Mouse (Mus musculus): ENCODE results near the gene Mat2b.
A peak's percentile ranks its signal among the peaks of the same experiment; 100 is the strongest.
"Not testable (repeated sequence)": the region's sequence is repeated elsewhere in the genome, so short reads cannot be mapped to it uniquely, and the experiment has no call there.

Gene Mat2b

DNA sequence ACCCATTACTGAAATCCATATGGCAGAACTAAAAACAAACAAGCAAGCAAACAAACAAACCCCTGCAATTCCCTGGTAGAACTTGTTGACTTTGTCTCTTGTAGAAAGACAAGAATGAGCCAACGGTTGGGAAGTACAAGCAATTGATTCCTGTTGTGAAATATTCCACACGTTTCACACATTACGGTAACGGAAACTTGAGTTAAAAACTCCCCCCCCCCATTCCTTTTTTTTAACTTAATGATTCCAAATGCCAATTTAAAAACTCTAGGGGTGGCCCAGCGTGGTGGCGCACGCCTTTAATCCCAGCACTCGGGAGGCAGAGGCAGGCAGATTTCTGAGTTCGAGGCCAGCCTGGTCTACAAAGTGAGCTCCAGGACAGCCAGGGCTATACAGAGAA lies at the start of gene Mat2b:
TSS of gene Mat2b (minus strand) at position 101 of the 400 bp plus-strand sequence.
- DNase-seq (ENCODE audit: low spot score), result no peak

DNA sequence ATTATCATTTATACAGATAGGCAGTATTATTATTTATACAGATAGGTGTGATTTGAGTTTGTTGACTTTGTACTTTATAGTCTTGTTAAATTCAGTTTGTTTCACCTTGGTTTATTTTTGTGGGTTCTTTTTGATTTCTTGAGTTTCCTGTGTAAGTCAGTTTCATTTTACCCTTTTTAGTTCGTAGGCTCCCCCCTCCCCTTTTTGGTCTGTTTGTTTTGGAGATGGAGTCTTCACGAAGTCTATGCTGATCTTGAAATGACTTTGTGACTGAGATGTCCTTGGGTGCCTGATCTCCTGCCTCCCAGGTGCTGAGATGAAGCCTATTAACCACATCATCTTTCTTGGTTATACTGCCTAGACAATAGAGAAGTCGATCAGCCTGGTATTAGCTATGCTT lies 49.3 kb upstream of the Mat2b start:
- DNase-seq (ENCODE audit: low spot score), result no peak

DNA sequence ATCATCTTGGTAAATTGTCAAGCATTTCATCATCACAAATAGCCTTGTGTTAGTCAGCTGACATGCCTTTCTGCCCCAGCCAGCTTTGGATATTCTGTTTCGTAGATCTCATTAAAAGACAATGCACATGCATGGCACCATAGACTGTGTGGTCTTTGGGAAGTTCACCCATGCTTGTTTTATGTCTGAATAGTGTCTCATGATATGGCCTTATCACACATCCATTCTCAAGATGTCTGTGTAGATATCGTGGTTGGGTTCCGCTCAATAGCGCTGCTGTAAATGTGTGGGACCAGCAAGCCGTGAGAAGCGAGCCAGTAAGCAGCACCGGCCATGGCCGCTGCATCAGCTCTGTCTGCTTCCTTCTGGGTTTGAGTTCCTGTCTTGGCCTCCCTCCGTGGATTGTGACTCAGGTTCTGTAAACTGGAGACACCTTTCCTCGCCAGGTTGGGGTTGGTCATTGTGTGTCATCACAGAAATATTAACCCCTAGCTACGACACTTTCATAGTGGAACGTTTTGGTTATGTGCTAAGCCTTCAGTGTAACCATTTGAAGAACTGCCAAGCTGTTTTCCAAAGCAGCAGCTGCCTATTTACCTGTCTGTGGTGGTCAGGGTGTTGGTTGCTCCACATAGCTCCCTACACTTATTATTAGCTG lies 46.7 kb upstream of the Mat2b start:
- DNase-seq (ENCODE audit: low spot score), result no peak

DNA sequence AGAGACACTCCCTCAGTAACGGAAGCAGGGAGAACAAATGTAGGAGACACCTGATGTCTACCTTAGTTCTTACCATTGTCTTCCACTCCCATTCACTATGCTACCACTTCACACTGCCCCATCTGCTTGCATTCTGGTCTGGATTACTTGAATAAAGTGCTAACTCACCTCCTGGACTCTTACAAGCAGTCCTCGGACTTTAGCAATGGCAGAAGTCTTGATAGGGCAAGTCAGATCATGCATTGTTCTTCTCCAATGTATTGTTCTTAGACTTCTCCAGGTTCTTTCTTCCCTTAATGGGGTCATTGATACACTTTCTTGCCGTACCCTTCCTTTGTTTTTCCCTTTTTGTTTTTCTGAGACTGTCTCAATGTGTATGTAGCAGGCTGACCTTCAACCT lies 42.4 kb upstream of the Mat2b start:
- DNase-seq (ENCODE audit: low spot score), result no peak

DNA sequence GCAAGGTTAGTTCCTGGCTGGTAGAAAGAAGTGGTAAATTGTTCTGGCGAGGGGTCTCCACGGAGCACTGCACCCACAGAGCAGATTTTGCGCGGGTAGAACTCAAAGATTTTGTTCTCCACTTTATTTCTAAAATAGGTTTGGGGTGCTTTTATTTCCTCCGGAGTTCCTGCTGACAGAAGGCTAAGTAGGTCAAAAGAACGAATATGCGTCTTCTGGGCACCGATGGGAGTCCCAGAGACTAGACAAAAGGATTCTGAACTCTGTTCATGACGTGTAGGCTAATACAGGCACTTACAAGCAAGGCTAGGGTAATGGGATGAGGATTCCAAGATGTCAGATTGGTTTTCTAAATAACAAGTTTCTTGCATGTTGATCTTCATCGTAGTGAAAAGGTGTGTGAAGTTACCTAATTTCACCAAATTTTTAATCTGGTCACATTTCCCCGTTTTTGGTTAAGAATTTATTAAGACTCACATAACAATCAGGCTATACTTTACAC lies 39.3 kb upstream of the Mat2b start:
- peak; percentile 43 for DNase-seq (ENCODE audit: low spot score)

DNA sequence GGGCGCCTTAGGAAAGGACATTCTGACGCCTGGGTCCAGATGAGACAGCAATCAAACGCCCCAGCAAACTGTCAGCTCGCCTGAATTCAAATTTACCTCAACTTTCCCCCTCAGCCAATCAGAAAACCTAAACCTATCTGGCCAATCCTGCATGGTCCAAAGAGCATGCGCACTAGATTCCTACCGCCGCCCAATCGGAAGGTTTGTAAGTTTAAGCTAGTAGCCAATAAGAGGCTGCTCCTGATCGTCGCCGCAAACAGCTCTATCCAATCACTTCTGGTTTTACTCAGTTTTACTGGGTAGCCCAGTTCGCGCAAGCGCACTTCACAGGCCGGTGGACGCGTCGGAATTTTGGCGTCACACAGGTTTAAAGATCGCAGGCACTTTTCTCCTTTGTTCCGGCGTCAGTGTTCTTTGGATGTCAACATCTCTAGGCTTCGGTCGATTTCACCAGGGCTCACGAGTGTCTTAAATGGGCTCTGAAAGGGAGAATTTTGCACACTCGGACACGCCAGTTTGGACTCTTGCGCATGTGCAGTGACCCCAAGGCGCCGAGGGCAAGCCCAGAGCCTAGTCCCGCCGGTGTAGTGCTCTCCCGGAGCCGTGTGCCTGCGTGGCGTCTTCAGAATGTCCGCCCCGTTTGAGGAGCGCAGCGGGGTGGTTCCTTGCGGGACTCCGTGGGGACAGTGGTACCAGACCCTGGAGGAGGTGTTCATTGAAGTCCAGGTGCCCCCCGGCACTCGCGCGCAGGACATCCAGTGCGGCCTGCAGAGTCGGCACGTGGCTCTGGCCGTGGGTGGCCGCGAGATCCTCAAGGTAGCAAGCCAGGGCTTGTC lies 38.6 kb upstream of the Mat2b start, which contains the start of the genes Hmmr and Nudcd2:
TSS of gene Hmmr (minus strand) at position 84 of the 836 bp plus-strand sequence.
TSS of gene Nudcd2 (plus strand) at position 329 of the 836 bp plus-strand sequence.
- DNase-seq (ENCODE audit: low spot score), result peak; percentile 98

DNA sequence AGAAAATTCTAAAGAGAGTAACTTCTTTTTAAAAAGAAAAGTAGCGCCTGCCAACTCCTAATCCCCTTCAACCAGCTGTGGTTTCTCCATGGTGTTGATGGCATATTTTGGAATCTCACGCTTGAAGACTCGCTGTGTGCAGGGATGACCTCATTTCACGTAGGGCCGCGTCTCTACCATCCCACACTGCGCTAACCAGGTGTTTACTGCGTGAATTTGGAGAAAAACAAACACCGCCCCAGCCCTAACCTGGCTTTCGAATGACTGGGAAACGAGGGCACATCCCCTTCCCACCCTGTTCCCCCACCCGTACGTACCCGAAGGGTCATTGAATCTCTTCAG lies 38.0 kb upstream of the Mat2b start:
- no peak for DNase-seq (ENCODE audit: low spot score)

DNA sequence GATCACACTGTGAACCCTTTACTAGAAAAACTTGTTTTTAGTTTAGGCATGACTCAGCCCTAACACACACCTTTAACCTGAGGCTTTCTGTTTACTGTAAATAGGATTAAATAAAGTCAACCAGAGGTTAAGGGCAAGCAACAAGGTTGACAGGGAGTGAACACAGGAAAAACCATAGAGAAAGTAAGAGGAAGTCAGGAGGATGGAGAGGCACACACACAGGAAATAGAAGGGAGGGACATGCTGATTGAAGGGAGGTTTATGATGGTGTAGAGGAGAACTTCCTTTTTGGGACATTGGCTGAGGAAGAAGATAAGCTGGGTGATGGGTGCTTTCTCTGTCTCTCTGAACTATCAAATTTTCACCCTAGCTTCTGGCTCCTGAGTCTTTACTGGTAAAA lies 23.3 kb upstream of the Mat2b start:
- no peak for DNase-seq (ENCODE audit: low spot score)

DNA sequence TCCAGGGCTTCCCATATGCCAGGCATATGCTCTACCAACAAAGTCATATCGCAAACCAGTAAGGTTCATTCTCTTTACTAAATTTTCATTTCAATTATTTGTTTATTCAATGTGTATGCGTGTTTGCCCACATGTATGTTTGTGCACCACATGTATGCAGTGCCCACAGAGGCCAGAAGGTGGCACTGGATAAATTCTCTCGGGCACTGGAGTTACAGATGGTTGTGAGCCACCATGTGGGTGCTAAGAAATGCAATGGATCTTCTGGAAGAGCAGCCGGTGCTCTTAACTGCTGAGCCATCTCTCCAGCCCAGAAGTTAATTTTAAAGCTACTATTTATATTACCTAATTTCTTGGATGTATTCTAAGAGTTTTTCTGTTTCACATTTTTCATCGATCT lies 20.5 kb upstream of the Mat2b start:
- DNase-seq (ENCODE audit: low spot score), result no peak

DNA sequence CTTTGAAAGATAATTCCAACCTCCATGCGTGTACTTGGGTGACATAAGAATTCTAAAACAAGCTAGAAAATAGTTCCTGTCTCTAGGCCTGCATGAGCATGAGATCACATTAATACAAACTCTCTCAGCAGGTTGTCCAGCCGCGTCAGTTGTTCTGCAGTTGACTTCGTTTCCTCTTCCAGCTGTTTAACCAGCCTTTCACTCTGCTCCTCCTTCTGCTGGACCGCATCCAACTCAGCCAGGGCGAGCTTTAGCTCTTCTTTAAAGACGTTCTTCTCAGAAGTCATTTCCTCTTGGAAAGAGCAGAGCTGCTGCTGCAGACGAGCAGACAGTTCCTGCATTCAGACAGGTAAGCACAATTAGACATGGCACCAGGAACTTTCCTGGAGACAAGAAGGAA lies 18.9 kb upstream of the Mat2b start:
- no peak for DNase-seq (ENCODE audit: low spot score)

DNA sequence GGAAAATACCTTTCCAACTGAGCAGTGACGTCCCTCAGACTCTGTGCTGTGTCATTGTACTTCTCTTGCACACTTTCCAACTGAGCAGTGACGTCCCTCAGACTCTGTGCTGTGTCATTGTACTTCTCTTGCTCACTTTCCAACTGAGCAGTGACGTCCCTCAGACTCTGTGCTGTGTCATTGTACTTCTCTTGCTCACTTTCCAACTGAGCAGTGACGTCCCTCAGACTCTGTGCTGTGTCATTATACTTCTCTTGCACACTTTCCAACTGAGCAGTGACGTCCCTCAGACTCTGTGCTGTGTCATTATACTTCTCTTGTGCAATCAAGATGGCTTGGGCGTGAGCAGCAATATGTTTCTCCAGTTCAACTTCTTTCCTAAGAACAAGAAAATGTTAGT lies 14.9 kb upstream of the Mat2b start:
- DNase-seq (ENCODE audit: low spot score), result not testable (repeated sequence)

DNA sequence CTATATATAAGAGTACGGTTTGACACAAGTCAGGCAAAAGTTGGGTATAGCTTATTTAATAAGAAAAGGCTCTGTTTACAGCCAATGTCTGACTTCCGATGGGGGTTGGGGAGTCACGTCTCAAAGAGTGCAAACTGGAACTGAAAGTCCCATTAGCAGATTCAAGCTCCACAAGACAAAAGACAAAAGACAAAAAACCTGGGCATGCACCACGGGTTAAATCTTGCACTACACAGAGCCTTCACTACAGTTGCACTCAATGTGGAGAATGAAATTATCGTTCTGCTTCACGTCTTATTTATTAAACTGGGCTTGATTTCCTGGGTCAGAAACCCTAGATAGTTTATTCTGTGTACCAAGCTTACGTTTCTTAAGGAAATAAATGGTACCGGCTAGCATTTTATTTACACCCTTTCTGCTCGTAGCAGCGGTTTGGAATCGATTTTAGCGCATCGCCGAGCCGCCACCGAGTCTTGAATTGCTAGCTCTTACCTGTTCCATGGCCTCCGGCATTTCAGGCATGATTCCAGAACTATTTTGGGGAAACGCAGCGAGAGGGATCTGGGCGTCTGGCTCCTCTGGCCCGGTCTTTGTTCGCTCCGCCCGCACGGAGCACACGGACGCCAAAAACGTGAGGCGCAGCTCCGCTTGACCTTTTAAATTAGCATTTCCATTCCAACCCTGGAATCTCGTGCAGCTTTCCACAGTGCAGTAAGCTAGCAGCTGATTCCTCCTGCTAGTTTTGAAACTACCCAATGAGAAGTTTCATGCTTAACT lies 504 bp downstream of the Mat2b start:
- DNase-seq (ENCODE audit: low spot score), result peak; percentile 88

DNA sequence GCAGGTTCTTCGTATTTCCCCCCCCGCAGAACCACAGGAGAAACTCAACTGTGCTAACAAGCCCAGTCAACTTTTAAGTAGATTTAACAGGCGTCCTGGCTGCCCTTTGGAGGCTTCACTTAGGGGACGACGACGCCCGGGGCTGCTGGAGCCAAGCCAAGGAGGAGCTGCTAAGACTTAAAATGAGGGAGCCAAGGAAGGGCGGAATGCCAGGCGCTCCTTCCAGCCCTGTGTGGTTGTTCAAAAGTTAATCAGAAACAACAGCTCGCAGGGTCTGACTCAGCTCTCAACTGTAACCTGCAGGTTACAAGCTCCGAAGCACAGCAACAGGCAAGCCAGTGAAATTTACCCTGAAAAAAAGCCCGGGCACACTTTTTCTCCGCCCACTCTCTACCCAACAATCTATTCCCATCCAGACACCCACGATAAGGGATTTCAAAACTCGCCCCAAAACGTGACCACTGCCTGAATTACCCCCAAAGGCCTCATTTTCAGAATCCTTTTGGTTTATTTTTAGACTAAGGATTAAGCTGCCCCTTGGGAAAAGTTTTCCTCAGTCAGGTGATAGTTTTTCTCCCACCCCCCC lies 1.5 kb downstream of the Mat2b start:
- peak; percentile 76 for DNase-seq (ENCODE audit: low spot score)

DNA sequence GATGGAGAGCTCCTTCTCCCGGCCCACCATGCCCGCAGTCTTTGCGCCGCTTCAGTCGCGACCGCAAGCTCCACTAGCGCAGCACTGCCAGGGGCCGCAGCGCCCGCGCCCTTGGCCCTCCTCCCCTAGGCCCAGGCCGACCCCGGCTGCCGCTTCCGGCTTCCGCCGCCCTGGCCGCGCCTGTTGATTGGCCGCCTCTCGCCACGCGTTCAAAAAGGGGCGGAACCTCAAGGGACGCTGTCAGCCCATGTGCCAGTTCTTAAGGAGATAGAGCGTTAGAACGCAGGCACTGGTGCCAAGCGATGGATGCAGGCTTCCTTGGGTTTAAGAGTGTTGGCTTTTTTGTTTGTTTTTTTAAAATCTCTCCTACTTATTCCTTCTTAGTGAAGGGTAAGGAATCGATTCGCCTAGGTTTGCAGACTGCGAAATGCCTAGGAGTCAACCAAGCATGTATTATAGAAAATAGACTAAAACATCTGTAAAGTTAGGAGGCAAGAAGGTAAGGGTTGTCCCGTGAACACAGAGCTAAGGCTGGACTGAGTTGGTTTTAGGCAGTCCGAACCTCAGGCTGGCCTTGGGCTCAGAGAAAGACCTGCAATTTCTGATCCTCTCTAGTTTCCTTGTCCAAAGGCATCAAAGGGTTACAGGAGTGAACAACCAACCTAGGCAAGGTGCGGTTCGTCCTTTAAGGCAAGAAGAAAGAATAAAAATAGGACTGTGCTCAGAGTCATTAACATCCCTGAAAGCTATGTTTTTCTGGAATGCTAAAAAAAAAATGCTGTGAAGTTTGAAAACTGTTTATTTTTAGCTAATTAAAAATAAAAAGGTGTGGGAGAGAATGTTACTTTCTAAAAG lies 2.3 kb downstream of the Mat2b start:
- peak; percentile 96 for DNase-seq (ENCODE audit: low spot score)

DNA sequence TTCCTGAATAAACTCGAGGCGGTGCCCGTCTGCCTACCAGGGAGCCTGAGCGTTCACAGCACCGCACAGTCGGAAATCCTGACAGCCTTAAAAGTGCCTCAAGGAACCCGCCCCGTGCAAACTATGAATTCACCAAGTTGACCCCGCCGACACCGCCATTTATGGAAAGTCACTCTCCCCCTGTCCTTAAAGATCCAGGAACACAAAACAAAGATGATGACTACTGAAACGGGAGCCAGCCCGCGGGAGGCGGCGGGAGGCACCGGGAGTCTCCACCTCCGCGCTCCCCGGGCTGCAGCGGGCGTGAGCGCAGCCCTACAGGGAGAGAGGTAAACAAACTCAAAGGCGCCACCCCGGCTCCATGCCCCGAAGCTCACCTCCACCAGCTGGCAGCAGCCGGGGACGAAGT lies 2.9 kb downstream of the Mat2b start:
- DNase-seq (ENCODE audit: low spot score), result peak; percentile 55

DNA sequence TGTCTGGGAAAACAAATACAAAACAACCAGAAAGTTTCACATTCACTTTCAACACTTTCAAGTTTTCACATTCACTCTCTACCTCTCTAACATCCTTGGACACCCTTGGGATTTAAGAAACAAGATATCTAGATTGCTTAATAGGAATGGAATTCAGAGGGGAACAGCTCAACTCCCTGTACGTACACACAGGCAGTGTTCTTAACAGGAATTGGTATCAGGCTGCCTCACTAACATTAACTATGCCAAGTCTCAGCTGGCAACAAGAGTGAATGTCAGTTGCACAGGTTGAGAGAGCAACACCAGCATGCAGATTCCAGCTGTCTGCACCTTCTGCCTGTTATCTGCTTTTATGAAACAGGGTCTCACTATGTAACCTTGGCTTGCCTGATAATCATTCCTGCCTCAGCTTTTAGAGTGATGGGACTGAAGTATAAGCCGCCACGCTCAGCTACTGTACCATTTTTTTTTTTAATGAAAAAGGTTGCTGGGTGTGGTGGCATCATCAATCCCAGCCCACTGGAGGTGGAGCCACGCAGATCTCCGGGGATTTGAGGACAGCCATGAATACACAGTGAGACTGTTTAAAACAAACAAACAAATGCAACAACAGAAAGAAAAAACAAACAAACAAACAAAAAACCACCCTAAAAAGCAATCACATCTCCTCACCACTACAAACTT lies 4.4 kb downstream of the Mat2b start:
- no peak for DNase-seq (ENCODE audit: low spot score)

DNA sequence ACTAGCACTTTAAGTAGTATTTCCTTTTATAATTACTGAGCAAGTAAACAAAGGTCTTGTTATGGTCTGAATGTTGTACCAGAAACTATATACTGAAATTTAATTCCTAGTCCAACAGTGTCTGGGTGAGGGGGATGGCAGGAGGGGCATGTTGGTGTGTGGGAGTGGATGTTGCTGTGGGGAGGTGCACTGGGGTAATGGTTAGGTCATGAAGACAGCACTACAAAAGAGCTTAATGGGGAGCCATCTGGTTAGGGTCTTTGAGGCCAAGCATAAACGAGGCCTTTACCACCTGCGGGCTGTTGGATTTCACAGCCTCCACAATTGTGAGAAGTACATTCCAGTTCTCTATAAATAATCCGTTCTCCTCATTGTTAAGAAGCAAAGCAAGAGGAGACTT lies 11.7 kb downstream of the Mat2b start:
- no peak for DNase-seq (ENCODE audit: low spot score)

DNA sequence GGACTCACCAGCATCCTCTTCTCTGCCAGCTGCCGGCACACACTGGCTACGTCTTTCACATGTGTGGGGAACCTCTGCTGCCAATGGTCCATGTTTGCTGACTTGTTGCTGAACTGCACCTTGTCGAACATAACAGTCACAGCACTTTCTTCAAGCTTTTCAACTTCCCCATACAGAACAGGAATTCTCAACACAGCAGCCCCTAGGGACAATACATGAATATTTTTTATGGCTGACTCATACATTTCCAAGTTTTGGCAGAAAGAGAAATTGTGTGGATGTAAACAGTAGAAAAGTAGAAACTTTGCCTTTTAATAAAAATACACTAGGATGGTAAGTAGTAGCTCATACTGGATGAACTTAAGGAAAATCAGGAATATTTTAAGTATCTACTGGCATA lies 12.5 kb downstream of the Mat2b start:
- no peak for DNase-seq (ENCODE audit: low spot score)

DNA sequence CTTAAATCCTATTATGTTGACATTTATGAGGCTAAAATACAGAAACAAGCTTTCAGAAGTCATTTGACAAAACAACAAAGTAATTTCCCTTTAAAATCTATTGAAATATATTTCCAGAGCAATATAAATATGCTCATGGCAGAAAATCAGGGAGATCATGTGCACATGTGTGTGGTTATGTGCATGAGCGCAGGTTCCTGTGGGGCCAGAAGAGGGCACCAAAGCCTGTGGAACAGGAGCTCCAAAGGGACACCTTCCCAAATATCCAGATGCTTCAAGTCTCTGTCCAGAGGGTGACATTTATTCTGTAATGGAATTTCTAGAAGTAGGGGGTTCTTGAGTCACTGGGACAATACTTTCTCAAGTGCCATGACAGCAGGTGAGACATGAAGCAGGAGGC lies 17.8 kb downstream of the Mat2b start:
- DNase-seq (ENCODE audit: low spot score), result peak; percentile 13

DNA sequence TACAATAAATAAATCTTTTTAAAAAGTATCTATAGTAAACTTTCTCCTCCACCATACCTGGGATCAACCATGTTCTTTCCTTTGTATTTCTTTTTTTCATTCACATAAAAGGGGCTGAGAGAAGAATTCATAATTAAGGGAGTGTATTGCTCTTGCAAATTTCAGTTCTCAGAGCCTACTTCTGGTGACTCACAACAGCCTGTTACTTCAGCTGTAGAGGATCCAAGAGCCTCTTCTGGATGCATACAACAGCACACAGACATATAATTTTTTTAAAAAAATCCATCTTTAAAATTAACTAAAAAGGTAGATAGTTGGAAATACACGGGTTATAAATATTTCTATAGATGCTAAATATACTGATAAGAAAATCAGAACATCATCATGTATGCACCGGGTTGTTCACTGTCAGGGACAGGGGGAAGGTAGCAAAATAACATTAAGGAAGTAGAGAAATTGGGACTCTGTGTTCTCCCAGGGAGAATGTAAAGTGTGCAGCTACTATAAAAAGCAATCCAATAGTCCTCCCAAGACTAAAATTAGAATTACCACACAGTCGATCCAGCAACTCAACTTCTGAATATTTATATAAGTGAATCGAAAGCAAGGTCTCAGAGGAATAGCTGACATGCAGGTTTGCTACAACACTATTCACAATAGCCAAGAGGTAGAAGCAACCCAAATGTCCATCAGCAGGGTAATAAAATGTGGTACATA lies 19.8 kb downstream of the Mat2b start:
- no peak for DNase-seq (ENCODE audit: low spot score)
